Mouse (Mus musculus): Measurements from ENCODE around the gene A830018L16Rik. TPM values are rescaled to one million over a fixed set of nuclear protein-coding genes. Genes with fewer than 3 reads are reported as not detected.
A peak's percentile ranks its signal among the peaks of the same experiment; 100 is the strongest.

The A830018L16Rik gene
- 7.9 and 15.2 TPM in 2 replicates for polyA plus RNA-seq (2014; fragmentation: Nextera tagmentation; extraction: Ambion mirVana)

- H3K4me3 ChIP-seq (replicated peaks; ENCODE audit: low read depth, low read length): peak within 1 kb of the TSS; percentile 52
- no peaks in the 10 kb centered on the region for H3K4me1 ChIP-seq (ENCODE audit: control insufficient read depth, insufficient read depth, low read length)
- H3K36me3 ChIP-seq (ENCODE audit: control insufficient read depth, insufficient read depth, low read length): no peaks in the 10 kb centered on the region
- ATAC-seq (ENCODE audit: low FRiP score, low TSS enrichment): peak; percentile 96
- H3K27me3 ChIP-seq (ENCODE audit: control insufficient read depth, insufficient read depth, low read length): peaks cover 6% of the 10 kb centered on the region; the same call in 1 of the 2 replicates
- H3K4me2 ChIP-seq (ENCODE audit: low read length): peak within 1 kb of the TSS; percentile 88
- H3K27ac ChIP-seq (replicated peaks; ENCODE audit: low read depth, low read length): peak within 1 kb of the TSS; percentile 43
- no peaks in the 10 kb centered on the region for H3K9me3 ChIP-seq (ENCODE audit: control insufficient read depth, low read length)
- peak within 1 kb of the TSS; percentile 44 for H3K9ac ChIP-seq (replicated peaks; ENCODE audit: low read length)
- peak; percentile 90 for DNase-seq
- WGBS: under 1% methylated on average over 50 of the region's 50 CpGs
Measured at GRCm38 (mm10) chr1:11413894-11414556, at the start of gene A830018L16Rik. A830018L16Rik (plus strand) TSS chr1:11414105.

GRCm38 (mm10) chr1:11385846-11386245 is 28.1 kb upstream of the A830018L16Rik start:
- no peaks in the 10 kb centered on the region for H3K27me3 ChIP-seq (ENCODE audit: control insufficient read depth, insufficient read depth, low read length)
- H3K4me2 ChIP-seq (ENCODE audit: low read length): no peak overlapping the region
- WGBS: 65% methylated on average over 3 of the region's 3 CpGs
- DNase-seq (no peak), ATAC-seq (ENCODE audit: low FRiP score, low TSS enrichment) (no peak)
- no peak overlapping the region for H3K27ac ChIP-seq (replicated peaks; ENCODE audit: low read depth, low read length)
- no peaks in the 10 kb centered on the region for H3K4me1 ChIP-seq (ENCODE audit: control insufficient read depth, insufficient read depth, low read length)
- H3K9ac ChIP-seq (replicated peaks; ENCODE audit: low read length): no peak overlapping the region
- no peak overlapping the region for H3K4me3 ChIP-seq (replicated peaks; ENCODE audit: low read depth, low read length)
- H3K9me3 ChIP-seq (ENCODE audit: control insufficient read depth, low read length): no peaks in the 10 kb centered on the region
- no peaks in the 10 kb centered on the region for H3K36me3 ChIP-seq (ENCODE audit: control insufficient read depth, insufficient read depth, low read length)

- Histone ChIP-seq H3K9ac (replicated peaks; ENCODE audit: low read length) (no peak overlapping the region), H3K4me3 (replicated peaks; ENCODE audit: low read depth, low read length) (no peak overlapping the region), H3K4me1 (ENCODE audit: control insufficient read depth, insufficient read depth, low read length) (no peaks in the 10 kb centered on the region), H3K4me2 (ENCODE audit: low read length) (no peak overlapping the region), H3K9me3 (ENCODE audit: control insufficient read depth, low read length) (no peaks in the 10 kb centered on the region), H3K27me3 (ENCODE audit: control insufficient read depth, insufficient read depth, low read length) (no peaks in the 10 kb centered on the region), H3K27ac (replicated peaks; ENCODE audit: low read depth, low read length) (no peak overlapping the region), H3K36me3 (ENCODE audit: control insufficient read depth, insufficient read depth, low read length) (no peaks in the 10 kb centered on the region)
- ATAC-seq (ENCODE audit: low FRiP score, low TSS enrichment) (no peak), DNase-seq (no peak)
- 45% methylated on average over 4 of the region's 4 CpGs for WGBS
Measured at GRCm38 (mm10) chr1:11395408-11395807, 18.5 kb upstream of the A830018L16Rik start.

GRCm38 (mm10) chr1:11395996-11396736 is 17.7 kb upstream of the A830018L16Rik start:
- Histone ChIP-seq H3K9ac (replicated peaks; ENCODE audit: low read length) (no peak overlapping the region), H3K4me3 (replicated peaks; ENCODE audit: low read depth, low read length) (no peak overlapping the region), H3K4me1 (ENCODE audit: control insufficient read depth, insufficient read depth, low read length) (no peaks in the 10 kb centered on the region), H3K36me3 (ENCODE audit: control insufficient read depth, insufficient read depth, low read length) (no peaks in the 10 kb centered on the region), H3K4me2 (ENCODE audit: low read length) (no peak overlapping the region), H3K27me3 (ENCODE audit: control insufficient read depth, insufficient read depth, low read length) (no peaks in the 10 kb centered on the region), H3K27ac (replicated peaks; ENCODE audit: low read depth, low read length) (no peak overlapping the region), H3K9me3 (ENCODE audit: control insufficient read depth, low read length) (no peaks in the 10 kb centered on the region)
- WGBS: 91% methylated on average over 2 of the region's 2 CpGs
- no peak for DNase-seq
- ATAC-seq (ENCODE audit: low FRiP score, low TSS enrichment): no peak

GRCm38 (mm10) chr1:11401159-11401558 is 12.7 kb upstream of the A830018L16Rik start:
- no peaks in the 10 kb centered on the region for H3K27me3 ChIP-seq (ENCODE audit: control insufficient read depth, insufficient read depth, low read length)
- WGBS: 42% methylated on average over 2 of the region's 2 CpGs
- H3K4me3 ChIP-seq (replicated peaks; ENCODE audit: low read depth, low read length): no peak overlapping the region
- H3K27ac ChIP-seq (replicated peaks; ENCODE audit: low read depth, low read length): no peak overlapping the region
- no peaks in the 10 kb centered on the region for H3K9me3 ChIP-seq (ENCODE audit: control insufficient read depth, low read length)
- ATAC-seq (ENCODE audit: low FRiP score, low TSS enrichment) (no peak), DNase-seq (no peak)
- H3K36me3 ChIP-seq (ENCODE audit: control insufficient read depth, insufficient read depth, low read length): no peaks in the 10 kb centered on the region
- H3K4me1 ChIP-seq (ENCODE audit: control insufficient read depth, insufficient read depth, low read length): no peaks in the 10 kb centered on the region
- H3K4me2 ChIP-seq (ENCODE audit: low read length): no peak overlapping the region
- H3K9ac ChIP-seq (replicated peaks; ENCODE audit: low read length): no peak overlapping the region

GRCm38 (mm10) chr1:11405527-11405926 is 8.4 kb upstream of the A830018L16Rik start:
- Histone ChIP-seq H3K9ac (replicated peaks; ENCODE audit: low read length) (no peak overlapping the region), H3K4me1 (ENCODE audit: control insufficient read depth, insufficient read depth, low read length) (no peaks in the 10 kb centered on the region), H3K27me3 (ENCODE audit: control insufficient read depth, insufficient read depth, low read length) (no peaks in the 10 kb centered on the region), H3K36me3 (ENCODE audit: control insufficient read depth, insufficient read depth, low read length) (no peaks in the 10 kb centered on the region), H3K4me2 (ENCODE audit: low read length) (no peak overlapping the region), H3K9me3 (ENCODE audit: control insufficient read depth, low read length) (no peaks in the 10 kb centered on the region), H3K27ac (replicated peaks; ENCODE audit: low read depth, low read length) (no peak overlapping the region), H3K4me3 (replicated peaks; ENCODE audit: low read depth, low read length) (no peak overlapping the region)
- ATAC-seq (ENCODE audit: low FRiP score, low TSS enrichment) (no peak), DNase-seq (no peak)

GRCm38 (mm10) chr1:11406026-11406425 is 7.9 kb upstream of the A830018L16Rik start:
- H3K27ac ChIP-seq (replicated peaks; ENCODE audit: low read depth, low read length): no peak overlapping the region
- DNase-seq (peak; percentile 12), ATAC-seq (ENCODE audit: low FRiP score, low TSS enrichment) (no peak)
- no peak overlapping the region for H3K4me2 ChIP-seq (ENCODE audit: low read length)
- 80% methylated on average over 3 of the region's 3 CpGs for WGBS
- no peaks in the 10 kb centered on the region for H3K27me3 ChIP-seq (ENCODE audit: control insufficient read depth, insufficient read depth, low read length)
- no peaks in the 10 kb centered on the region for H3K9me3 ChIP-seq (ENCODE audit: control insufficient read depth, low read length)
- no peaks in the 10 kb centered on the region for H3K36me3 ChIP-seq (ENCODE audit: control insufficient read depth, insufficient read depth, low read length)
- no peak overlapping the region for H3K4me3 ChIP-seq (replicated peaks; ENCODE audit: low read depth, low read length)
- H3K9ac ChIP-seq (replicated peaks; ENCODE audit: low read length): no peak overlapping the region
- no peaks in the 10 kb centered on the region for H3K4me1 ChIP-seq (ENCODE audit: control insufficient read depth, insufficient read depth, low read length)

- Histone ChIP-seq H3K9me3 (ENCODE audit: control insufficient read depth, low read length) (no peaks in the 10 kb centered on the region), H3K4me3 (replicated peaks; ENCODE audit: low read depth, low read length) (peak overlapping the region; percentile 52), H3K9ac (replicated peaks; ENCODE audit: low read length) (peak overlapping the region; percentile 44), H3K36me3 (ENCODE audit: control insufficient read depth, insufficient read depth, low read length) (no peaks in the 10 kb centered on the region), H3K4me1 (ENCODE audit: control insufficient read depth, insufficient read depth, low read length) (no peaks in the 10 kb centered on the region), H3K4me2 (ENCODE audit: low read length) (peak overlapping the region; percentile 88), H3K27ac (replicated peaks; ENCODE audit: low read depth, low read length) (peak overlapping the region; percentile 43), H3K27me3 (ENCODE audit: control insufficient read depth, insufficient read depth, low read length) (peaks cover 6% of the 10 kb centered on the region; the same call in 1 of the 2 replicates)
- ATAC-seq (ENCODE audit: low FRiP score, low TSS enrichment) (no peak), DNase-seq (peak; percentile 50)
- 3% methylated on average over 9 of the region's 9 CpGs for WGBS
Measured at GRCm38 (mm10) chr1:11414560-11414959, 655 bp downstream of the A830018L16Rik start.

GRCm38 (mm10) chr1:11427310-11427709 is 13.4 kb downstream of the A830018L16Rik start:
- ATAC-seq (ENCODE audit: low FRiP score, low TSS enrichment): no peak
- no peak overlapping the region for H3K9ac ChIP-seq (replicated peaks; ENCODE audit: low read length)
- no peak overlapping the region for H3K4me2 ChIP-seq (ENCODE audit: low read length)
- no peaks in the 10 kb centered on the region for H3K27me3 ChIP-seq (ENCODE audit: control insufficient read depth, insufficient read depth, low read length)
- no peaks in the 10 kb centered on the region for H3K9me3 ChIP-seq (ENCODE audit: control insufficient read depth, low read length)
- no peaks in the 10 kb centered on the region for H3K4me1 ChIP-seq (ENCODE audit: control insufficient read depth, insufficient read depth, low read length)
- 74% methylated on average over 1 of the region's 1 CpGs for WGBS
- no peak for DNase-seq
- H3K27ac ChIP-seq (replicated peaks; ENCODE audit: low read depth, low read length): no peak overlapping the region
- H3K4me3 ChIP-seq (replicated peaks; ENCODE audit: low read depth, low read length): no peak overlapping the region
- H3K36me3 ChIP-seq (ENCODE audit: control insufficient read depth, insufficient read depth, low read length): no peaks in the 10 kb centered on the region
